Mouse (Mus musculus): ENCODE results near the gene Ppp1r16b. TPM values are rescaled to one million over a fixed set of nuclear protein-coding genes. Genes with fewer than 3 reads are reported as not detected.

Ppp1r16b gene
- polyA plus RNA-seq, 1 experiment, result 59.8 TPM

DNA sequence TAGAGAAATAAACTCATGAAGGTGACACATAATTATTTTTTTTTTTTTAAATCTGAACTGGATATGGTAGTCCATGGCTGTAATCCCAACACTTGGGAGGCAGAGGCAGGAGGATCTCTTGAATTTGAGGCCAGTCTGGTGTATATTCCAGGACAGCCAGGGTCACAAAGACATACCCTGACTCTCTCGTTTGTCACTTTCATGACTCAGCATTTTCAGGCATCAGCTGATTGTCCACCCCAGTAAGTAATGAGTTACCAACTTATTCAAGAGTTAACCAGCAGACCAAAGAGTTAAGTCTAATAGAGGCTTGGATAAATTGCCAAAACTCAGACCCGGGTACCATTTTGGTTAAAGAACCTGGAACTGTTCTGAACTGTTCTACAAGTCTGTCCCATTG lies 130.7 kb downstream of the Ppp1r16b start:
- Histone ChIP-seq H3K27ac (ENCODE audit: insufficient read depth, low read length) (no peak overlapping the region), H3K4me1 (ENCODE audit: control insufficient read depth, insufficient read depth, low read length) (peaks cover 3% of the 10 kb centered on the region), H3K4me3 (replicated peaks; ENCODE audit: insufficient read depth, low read depth, low read length) (no peak overlapping the region), H3K27me3 (ENCODE audit: control insufficient read depth, insufficient read depth, low read length) (no peaks in the 10 kb centered on the region)
- WGBS, result 75% methylated on average over 2 of the region's 2 CpGs
- no peak for TF ChIP-seq POLR2A (IDR thresholded peaks at IDR 0.05; ENCODE audit: borderline replicate concordance, insufficient read depth, low read length)
- no peak for TF ChIP-seq CTCF (IDR thresholded peaks at IDR 0.05; ENCODE audit: borderline replicate concordance, insufficient read depth, low read depth, low read length)
- no peak for DNase-seq

DNA sequence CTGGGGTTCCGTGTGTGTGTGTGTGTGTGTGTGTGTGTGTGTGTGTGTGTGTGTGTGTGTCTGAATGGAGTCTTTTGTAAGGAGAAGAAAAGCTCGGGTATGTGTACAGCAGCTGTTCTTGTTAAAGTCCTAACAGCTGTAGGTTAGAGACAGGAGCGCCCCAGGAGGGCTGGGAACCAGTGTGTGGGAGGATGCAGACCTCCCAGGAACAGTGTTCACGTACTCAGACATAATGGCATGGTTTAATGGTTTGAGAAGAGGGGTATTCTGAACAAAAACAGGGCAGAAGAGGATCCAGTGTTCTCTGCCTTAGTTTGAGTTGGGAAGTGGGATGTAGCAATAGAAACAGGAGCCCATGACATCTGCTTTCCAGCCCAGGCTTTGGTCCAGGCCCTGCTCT lies 134.1 kb downstream of the Ppp1r16b start:
- Histone ChIP-seq H3K4me1 (ENCODE audit: control insufficient read depth, insufficient read depth, low read length) (no peaks in the 10 kb centered on the region), H3K27me3 (ENCODE audit: control insufficient read depth, insufficient read depth, low read length) (no peaks in the 10 kb centered on the region), H3K4me3 (replicated peaks; ENCODE audit: insufficient read depth, low read depth, low read length) (no peak overlapping the region), H3K27ac (ENCODE audit: insufficient read depth, low read length) (no peak overlapping the region)
- TF ChIP-seq POLR2A (IDR thresholded peaks at IDR 0.05; ENCODE audit: borderline replicate concordance, insufficient read depth, low read length), result no peak
- TF ChIP-seq CTCF (IDR thresholded peaks at IDR 0.05; ENCODE audit: borderline replicate concordance, insufficient read depth, low read depth, low read length), result no peak
- no peak for DNase-seq
- 32% methylated on average over 4 of the region's 4 CpGs for WGBS

GRCm38 (mm10) chr2:158800788-158801187 lies 135.6 kb downstream of the Ppp1r16b start:
- no peak for DNase-seq
- Histone ChIP-seq H3K27ac (ENCODE audit: insufficient read depth, low read length) (no peak overlapping the region), H3K27me3 (ENCODE audit: control insufficient read depth, insufficient read depth, low read length) (no peaks in the 10 kb centered on the region), H3K4me3 (replicated peaks; ENCODE audit: insufficient read depth, low read depth, low read length) (no peak overlapping the region), H3K4me1 (ENCODE audit: control insufficient read depth, insufficient read depth, low read length) (no peaks in the 10 kb centered on the region)
- no peak for TF ChIP-seq CTCF (IDR thresholded peaks at IDR 0.05; ENCODE audit: borderline replicate concordance, insufficient read depth, low read depth, low read length)
- no peak for TF ChIP-seq POLR2A (IDR thresholded peaks at IDR 0.05; ENCODE audit: borderline replicate concordance, insufficient read depth, low read length)
- 96% methylated on average over 8 of the region's 8 CpGs for WGBS

DNA sequence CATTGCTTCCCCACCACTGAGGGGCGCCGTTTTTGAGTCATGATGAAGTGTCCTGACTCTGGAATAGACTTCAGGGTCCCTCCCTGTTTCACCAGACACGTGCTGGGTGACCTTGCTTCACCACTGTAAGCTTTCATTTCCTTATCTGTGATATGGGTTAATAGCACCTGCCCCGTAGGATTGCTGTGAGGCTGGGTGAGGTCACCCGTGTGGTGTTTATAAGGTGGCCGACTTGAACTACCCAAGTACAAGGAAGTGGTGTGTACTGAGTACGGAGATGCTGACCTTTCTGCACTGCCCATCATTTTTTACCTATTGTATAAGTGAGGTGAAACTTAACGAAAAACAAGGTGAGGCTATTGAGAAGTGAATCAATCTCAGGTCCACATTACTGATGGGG lies 138.4 kb downstream of the Ppp1r16b start:
- no peak for TF ChIP-seq POLR2A (IDR thresholded peaks at IDR 0.05; ENCODE audit: borderline replicate concordance, insufficient read depth, low read length)
- TF ChIP-seq CTCF (IDR thresholded peaks at IDR 0.05; ENCODE audit: borderline replicate concordance, insufficient read depth, low read depth, low read length), result no peak
- Histone ChIP-seq H3K4me3 (replicated peaks; ENCODE audit: insufficient read depth, low read depth, low read length) (no peak overlapping the region), H3K27me3 (ENCODE audit: control insufficient read depth, insufficient read depth, low read length) (no peaks in the 10 kb centered on the region), H3K27ac (ENCODE audit: insufficient read depth, low read length) (no peak overlapping the region), H3K4me1 (ENCODE audit: control insufficient read depth, insufficient read depth, low read length) (no peaks in the 10 kb centered on the region)
- DNase-seq, result no peak
- 92% methylated on average over 8 of the region's 8 CpGs for WGBS

DNA sequence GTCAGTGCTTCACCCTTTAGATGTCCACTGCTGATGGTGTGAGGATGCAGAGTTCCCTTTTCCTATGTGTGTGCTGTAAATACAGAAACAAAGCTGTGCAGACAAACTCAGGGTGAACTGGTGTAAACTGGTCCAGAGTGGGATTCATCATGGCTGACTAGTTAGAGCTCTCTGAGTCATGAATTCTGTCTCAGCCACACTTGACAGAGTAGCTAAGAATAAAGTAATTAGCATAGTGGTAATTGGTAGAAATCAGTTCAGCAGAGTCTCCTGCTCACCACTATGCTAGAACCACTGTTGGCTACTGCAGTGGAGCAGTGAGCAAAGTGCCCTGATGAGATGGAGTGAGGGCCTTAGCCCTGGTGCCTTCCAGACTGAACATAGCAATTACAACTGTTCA lies 150.5 kb downstream of the Ppp1r16b start:
- no peak overlapping the region for H3K4me3 ChIP-seq (replicated peaks; ENCODE audit: insufficient read depth, low read depth, low read length)
- H3K27ac ChIP-seq (ENCODE audit: insufficient read depth, low read length), result no peak overlapping the region
- H3K27me3 ChIP-seq (ENCODE audit: control insufficient read depth, insufficient read depth, low read length), result no peaks in the 10 kb centered on the region
- H3K4me1 ChIP-seq (ENCODE audit: control insufficient read depth, insufficient read depth, low read length), result no peaks in the 10 kb centered on the region
- TF ChIP-seq CTCF (IDR thresholded peaks at IDR 0.05; ENCODE audit: borderline replicate concordance, insufficient read depth, low read depth, low read length), result no peak
- TF ChIP-seq POLR2A (IDR thresholded peaks at IDR 0.05; ENCODE audit: borderline replicate concordance, insufficient read depth, low read length), result no peak
- no peak for DNase-seq

Other genes with a start within 250 kb of the Ppp1r16b start
- 0.43 TPM in 1 of 2 replicates, not detected in the other for gene Adig, start 162.8 kb upstream of the Ppp1r16b start, polyA plus RNA-seq (2012; rRNA removed)
- 0.16 and 0.20 TPM in 2 replicates for gene Arhgap40, start 152.6 kb upstream of the Ppp1r16b start, polyA plus RNA-seq (2012; rRNA removed)
- 218 TPM in 2 replicates for gene Slc32a1, start 54.6 kb upstream of the Ppp1r16b start, polyA plus RNA-seq (2012; rRNA removed)
- gene Actr5, start 40.5 kb upstream of the Ppp1r16b start, polyA plus RNA-seq (2012; rRNA removed), result 7.2 and 7.5 TPM in 2 replicates
- 2.5 and 3.0 TPM in 2 replicates for gene Fam83d, start 102.7 kb downstream of the Ppp1r16b start, polyA plus RNA-seq (2012; rRNA removed)
- 23.1 and 23.3 TPM in 2 replicates for gene Dhx35, start 129.4 kb downstream of the Ppp1r16b start, polyA plus RNA-seq (2012; rRNA removed)